Comparison of ENCODE assay signal across 9 mouse cellular contexts in the genomic region with DNA sequence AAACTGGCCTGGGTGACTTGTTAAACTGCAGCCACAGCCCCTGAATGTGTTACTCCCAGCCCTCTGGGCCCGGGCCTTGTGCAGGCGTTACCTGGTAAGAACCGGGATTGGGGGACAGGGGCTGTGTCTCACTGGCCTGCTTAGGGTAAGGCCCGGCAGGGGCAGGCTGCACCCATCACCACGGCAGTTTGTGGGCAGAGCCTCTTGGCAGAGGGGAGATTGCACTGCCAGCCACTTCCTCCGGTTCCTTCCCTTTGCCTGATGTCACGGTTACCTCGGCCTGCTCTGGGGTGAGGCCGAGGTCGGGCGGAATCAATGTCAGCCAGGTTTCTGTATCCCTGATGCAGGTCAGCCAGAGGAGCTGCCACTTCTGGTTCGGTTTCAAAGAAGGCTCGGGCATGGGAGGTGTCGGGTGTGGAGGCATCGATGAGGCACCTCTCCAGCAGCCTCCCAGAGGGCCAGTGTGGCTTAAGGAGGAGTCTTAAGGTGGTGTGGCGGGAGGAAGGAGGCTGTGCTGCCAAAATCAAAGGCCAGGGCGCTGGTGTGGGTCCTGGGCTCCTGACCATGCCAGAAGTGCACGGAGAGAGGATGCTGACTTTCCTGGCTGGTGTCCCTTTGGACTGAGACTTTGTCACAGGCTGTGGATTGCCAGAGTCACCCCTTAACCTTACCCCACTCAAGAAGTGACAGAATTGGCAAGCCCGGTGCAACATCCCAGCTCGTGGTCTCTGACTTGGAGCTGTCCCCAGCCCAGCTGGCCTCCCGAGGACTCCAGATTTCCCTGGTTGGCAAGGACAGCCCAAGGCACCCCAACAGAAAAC. TPM values are rescaled to one million over a fixed set of nuclear protein-coding genes. Genes with fewer than 3 reads are reported as not detected.
DNase-seq lines count a peak whose midpoint lies in the region; ATAC-seq lines count a peak whose summit lies in the region.
"Had no signal": no experiment of that assay in that cellular context is flagged by ENCODE, and none has a peak within 500 bp of the region (broad histone marks: within the 10 kb centered on the region; RNA-seq: fewer than 3 reads in every experiment).

No protein-coding gene starts in this region.

- no peaks in the 10 kb centered on the region for H3K27me3 ChIP-seq in embryonic facial prominence, embryonic 13.5 days
- H3K27me3 ChIP-seq in neural tube, embryonic 14.5 days (ENCODE audit: control insufficient read depth, insufficient read depth, low read length): no peaks in the 10 kb centered on the region
- H3K27me3 ChIP-seq in forebrain, embryonic 16.5 days (replicated peaks; ENCODE audit: control insufficient read depth, insufficient read depth, low read length): no peaks in the 10 kb centered on the region
- H3K27me3 ChIP-seq: neural tube, embryonic 12.5 days had no signal

- no peak overlapping the region for H3K4me3 ChIP-seq in embryonic facial prominence, embryonic 13.5 days
- H3K4me3 ChIP-seq in neural tube, embryonic 14.5 days (ENCODE audit: low read depth, low read length): no peak overlapping the region
- H3K4me3 ChIP-seq in forebrain, embryonic 16.5 days (replicated peaks; ENCODE audit: low read length): no peak overlapping the region
- H3K4me3 ChIP-seq: neural tube, embryonic 12.5 days had no signal

- H3K4me2 ChIP-seq in embryonic facial prominence, embryonic 13.5 days: no peak overlapping the region
- no peak overlapping the region for H3K4me2 ChIP-seq in neural tube, embryonic 14.5 days (ENCODE audit: low read depth, low read length)
- H3K4me2 ChIP-seq in forebrain, embryonic 16.5 days (ENCODE audit: low read length): no peak overlapping the region
- H3K4me2 ChIP-seq: neural tube, embryonic 12.5 days had no signal

- ATAC-seq in embryonic facial prominence, embryonic 13.5 days (ENCODE audit: insufficient number of reproducible peaks, insufficient read depth, low FRiP score, low TSS enrichment, low read depth): no peak
- 0 out of 2 replicates have a peak, but pooled peaks have one; percentile 38 for ATAC-seq in neural tube, embryonic 14.5 days (ENCODE audit: low read depth)
- ATAC-seq in forebrain, embryonic 16.5 days: no peak

- H3K9me3 ChIP-seq in embryonic facial prominence, embryonic 13.5 days: no peaks in the 10 kb centered on the region
- no peaks in the 10 kb centered on the region for H3K9me3 ChIP-seq in neural tube, embryonic 14.5 days (ENCODE audit: control insufficient read depth, low read length)
- H3K9me3 ChIP-seq in forebrain, embryonic 16.5 days (ENCODE audit: control insufficient read depth, low read length): no peaks in the 10 kb centered on the region
- H3K9me3 ChIP-seq: neural tube, embryonic 12.5 days had no signal

- H3K27ac ChIP-seq in embryonic facial prominence, embryonic 13.5 days: 0 out of 2 replicates have a peak overlapping the region, but pooled peaks have one; percentile 4
- H3K27ac ChIP-seq in neural tube, embryonic 14.5 days (ENCODE audit: low read depth, low read length): no peak overlapping the region
- H3K27ac ChIP-seq in forebrain, embryonic 16.5 days (ENCODE audit: low read length): no peak overlapping the region
- H3K27ac ChIP-seq: neural tube, embryonic 12.5 days had no signal

- 65% methylated on average over 21 of the region's 21 CpGs for WGBS in embryonic facial prominence, embryonic 13.5 days
- 74% methylated on average over 21 of the region's 21 CpGs for WGBS in neural tube, embryonic 14.5 days
- 79% methylated on average over 21 of the region's 21 CpGs for WGBS in forebrain, embryonic 16.5 days

- intact Hi-C loops in left cerebral cortex, postnatal 10 days (cut with DNase I): no loop called here

- peak; percentile 38 for DNase-seq in ovary, postnatal 36 days (ENCODE audit: low spot score)
- DNase-seq in ovary, postnatal 14 days (ENCODE audit: low spot score): no peak
- peak; percentile 69 for DNase-seq in induced T-regulatory cell, adult 2 months (ENCODE audit: low read depth)
- DNase-seq in left cerebral cortex, postnatal 10 days (ENCODE audit: extremely low spot score in 1 of 2, low spot score in 2 of 2): no peak
- no peak for DNase-seq in spleen, adult 12 weeks (ENCODE audit: low spot score)

- peaks cover 41% of the 10 kb centered on the region for H3K36me3 ChIP-seq in embryonic facial prominence, embryonic 13.5 days
- H3K36me3 ChIP-seq in neural tube, embryonic 14.5 days (ENCODE audit: control insufficient read depth, insufficient read depth, low read length): peaks cover 18% of the 10 kb centered on the region; the same call in 1 of the 2 replicates
- H3K36me3 ChIP-seq in forebrain, embryonic 16.5 days (ENCODE audit: control insufficient read depth, insufficient read depth): no peaks in the 10 kb centered on the region; the same call in 1 of the 2 replicates

- H3K4me1 ChIP-seq in embryonic facial prominence, embryonic 13.5 days: peaks cover 20% of the 10 kb centered on the region
- 0 out of 2 replicates have a peak, but pooled peaks cover 4% of the 10 kb centered on the region for H3K4me1 ChIP-seq in neural tube, embryonic 14.5 days (ENCODE audit: control insufficient read depth, insufficient read depth, low read length)
- no peaks in the 10 kb centered on the region for H3K4me1 ChIP-seq in forebrain, embryonic 16.5 days (replicated peaks; ENCODE audit: control insufficient read depth, insufficient read depth, low read length)

- 0 out of 2 replicates have a peak overlapping the region, but pooled peaks have one; percentile 28 for H3K9ac ChIP-seq in embryonic facial prominence, embryonic 13.5 days
- no peak overlapping the region for H3K9ac ChIP-seq in neural tube, embryonic 14.5 days (replicated peaks; ENCODE audit: low read depth, low read length)
- H3K9ac ChIP-seq in forebrain, embryonic 16.5 days (replicated peaks; ENCODE audit: low read depth, low read length): no peak overlapping the region
- H3K9ac ChIP-seq: neural tube, embryonic 12.5 days had no signal

RNA-seq across cellular contexts. Expression of a gene that starts 31.0 kb away (rescaled TPM):
- 0.35 and 0.63 TPM in 2 replicates for polyA plus RNA-seq in embryonic facial prominence, embryonic 13.5 days (2015; fragmentation: Nextera tagmentation; extraction: Ambion mirVana)
- 1.5 and 2.9 TPM in 2 replicates for polyA plus RNA-seq in neural tube, embryonic 14.5 days (2014; fragmentation: Nextera tagmentation; extraction: Ambion mirVana)
- 10 to 100 TPM; 28.2 to 39.7 TPM for total RNA-seq in left cerebral cortex, postnatal 10 days (2021)
- polyA plus RNA-seq in forebrain, embryonic 16.5 days (2015; fragmentation: Nextera tagmentation; extraction: Ambion mirVana): 0.56 and 0.66 TPM in 2 replicates

RNA-seq across cellular contexts. Expression of a gene that starts 56.6 kb away (rescaled TPM):
- polyA plus RNA-seq in embryonic facial prominence, embryonic 13.5 days (2015; fragmentation: Nextera tagmentation; extraction: Ambion mirVana): 5.8 and 7.6 TPM in 2 replicates
- polyA plus RNA-seq in neural tube, embryonic 14.5 days (2014; fragmentation: Nextera tagmentation; extraction: Ambion mirVana): 0.36 and 0.39 TPM in 2 replicates
- total RNA-seq in left cerebral cortex, postnatal 10 days (2021): under 1 TPM; 0.36 to 0.51 TPM
- 0.75 and 1.2 TPM in 2 replicates for polyA plus RNA-seq in forebrain, embryonic 16.5 days (2015; fragmentation: Nextera tagmentation; extraction: Ambion mirVana)

Comparison
In these comparisons a context has a peak if more than half of its experiments do, and no peak if none do; other contexts are left out.
1. DNase-seq: peak in ovary, postnatal 36 days (single experiment) and induced T-regulatory cell, adult 2 months (single experiment); none in ovary, postnatal 14 days (single experiment), left cerebral cortex, postnatal 10 days (0 of 2) and spleen, adult 12 weeks (single experiment).